ENCODE assay signal across 21 mouse cellular contexts in the genomic region with DNA sequence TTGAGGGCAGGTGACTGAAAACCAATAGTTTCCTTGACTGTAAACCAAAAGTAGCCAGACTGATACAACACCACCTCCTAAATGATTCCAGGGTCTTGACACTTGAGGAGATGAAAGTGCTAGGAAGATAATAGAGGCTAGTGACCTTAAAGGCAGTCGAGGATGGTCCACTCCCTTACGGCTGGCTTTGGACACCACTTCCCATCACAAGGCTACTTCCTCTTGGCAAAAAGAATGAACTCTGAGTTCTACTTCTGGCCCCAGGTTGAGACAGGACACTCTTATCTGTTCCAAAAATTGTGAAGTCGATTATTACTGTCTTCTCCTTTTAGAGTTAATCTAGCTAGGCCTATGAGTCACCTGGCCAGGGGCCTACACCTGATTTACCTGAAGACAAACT.
"Had no signal": no experiment of that assay in that cellular context is flagged by ENCODE, and none has a peak within 500 bp of the region (broad histone marks: within the 10 kb centered on the region; RNA-seq: fewer than 3 reads in every experiment).

No protein-coding gene starts in this region.

- H3K4me3 ChIP-seq: megakaryocyte, embryonic 14.5 days; midbrain, embryonic 13.5 days; midbrain, embryonic 15.5 days; myocyte; neural tube, embryonic 13.5 days; neural tube, embryonic 15.5 days had no signal

- H3K9ac ChIP-seq: liver, embryonic 14.5 days; lung, embryonic 14.5 days; midbrain, embryonic 13.5 days; midbrain, embryonic 15.5 days; neural tube, embryonic 13.5 days; neural tube, embryonic 15.5 days had no signal

- H3K27ac ChIP-seq: liver, embryonic 14.5 days; midbrain, embryonic 13.5 days; midbrain, embryonic 15.5 days; neural tube, embryonic 13.5 days; neural tube, embryonic 15.5 days had no signal

- DNase-seq: lung, adult 18-20 months; lung, postnatal 14 days; lung, postnatal 4 days; retina, postnatal 1 day; right cerebral cortex, adult 18-20 months; right cerebral cortex, postnatal 25 days; right cerebral cortex, postnatal 4 days; spleen, adult 18-20 months; thymus, adult 18-20 months; thymus, postnatal 14 days; thymus, postnatal 36 days had no signal

- H3K36me3 ChIP-seq: midbrain, embryonic 13.5 days; midbrain, embryonic 15.5 days; neural tube, embryonic 13.5 days; neural tube, embryonic 15.5 days had no signal

- H3K9me3 ChIP-seq: megakaryocyte, embryonic 14.5 days; midbrain, embryonic 13.5 days; midbrain, embryonic 15.5 days; neural tube, embryonic 13.5 days; neural tube, embryonic 15.5 days had no signal

- H3K4me1 ChIP-seq: midbrain, embryonic 13.5 days; midbrain, embryonic 15.5 days; neural tube, embryonic 13.5 days; neural tube, embryonic 15.5 days had no signal

- ATAC-seq: midbrain, embryonic 13.5 days; midbrain, embryonic 15.5 days had no signal

- H3K27me3 ChIP-seq: megakaryocyte, embryonic 14.5 days; midbrain, embryonic 13.5 days; midbrain, embryonic 15.5 days; neural tube, embryonic 13.5 days; neural tube, embryonic 15.5 days had no signal

- H3K4me2 ChIP-seq: liver, embryonic 11.5 days; lung, embryonic 14.5 days; midbrain, embryonic 11.5 days; midbrain, embryonic 13.5 days; midbrain, embryonic 15.5 days; neural tube, embryonic 13.5 days; neural tube, embryonic 15.5 days had no signal
